Mouse (Mus musculus) layer of hippocampus, adult 11-12 months (tissue): Measurements from ENCODE around the gene Ect2.
A peak's percentile ranks its signal among the peaks of the same experiment; 100 is the strongest.

Experiments used
- DNase-seq: peaks from one replicate; pipeline ENCODE4 v3.0.0; 2022; ENCODE audit warnings: low spot score

Ect2 gene

DNA sequence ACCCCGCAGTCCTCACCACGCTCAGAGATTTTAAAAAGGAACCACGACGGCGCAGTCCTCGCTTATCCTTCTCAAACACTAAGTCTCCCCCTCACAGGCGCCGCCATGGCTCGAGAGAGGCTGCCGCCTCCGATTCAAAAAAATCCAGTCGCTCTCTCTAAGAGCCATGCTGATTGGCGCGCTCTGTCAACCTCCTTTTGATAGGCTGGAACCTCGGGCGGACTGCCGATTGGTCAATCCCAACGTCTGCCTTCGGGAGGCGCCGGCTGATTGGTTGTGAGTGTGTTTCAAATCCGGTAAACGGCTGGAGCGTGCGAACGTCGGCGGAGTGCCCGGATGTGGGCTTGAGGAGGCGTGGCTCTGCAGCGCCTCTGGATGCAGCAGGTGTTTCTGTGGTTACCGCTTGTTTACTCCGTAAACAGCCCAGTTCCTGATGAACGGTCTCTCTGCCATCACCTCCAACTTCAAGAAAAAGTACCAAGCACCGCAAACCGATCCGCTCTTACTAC is at the start of gene Ect2:
Ect2 (minus strand) TSS at position 178 of the 509 bp plus-strand sequence.
- peak; percentile 99 for DNase-seq

DNA sequence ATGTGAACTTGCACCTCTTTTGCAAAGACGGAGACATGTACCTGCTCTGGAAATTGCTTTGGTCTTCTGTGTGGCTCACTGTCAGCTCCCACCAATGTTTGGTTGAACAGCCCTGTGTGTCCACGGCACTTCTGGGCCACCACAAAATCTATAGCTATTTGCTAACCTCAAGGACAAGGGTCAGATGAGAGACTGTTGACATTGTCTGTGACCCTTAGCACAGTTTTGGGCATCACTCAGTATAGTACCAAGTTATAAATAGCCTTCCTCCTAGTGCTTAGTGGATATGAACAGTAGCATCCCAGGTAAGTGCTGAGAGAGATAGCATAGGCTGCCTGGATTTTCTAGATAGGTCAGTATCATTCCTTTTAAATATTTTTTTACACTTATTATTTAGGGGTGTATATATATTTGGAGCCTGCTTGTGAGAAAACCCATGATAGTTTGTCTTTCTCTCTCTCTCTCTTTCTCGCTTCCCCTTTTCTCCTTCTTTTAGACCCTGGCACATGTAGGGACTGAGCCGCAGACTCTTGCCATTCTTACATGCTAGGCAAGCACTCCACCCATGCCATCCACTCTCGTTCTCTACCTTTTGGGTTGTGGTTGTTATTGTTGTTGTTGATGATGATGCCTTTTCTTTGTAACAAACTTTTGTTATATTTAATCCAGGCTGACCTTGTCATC is 48.2 kb upstream of the Ect2 start:
- no peak for DNase-seq

DNA sequence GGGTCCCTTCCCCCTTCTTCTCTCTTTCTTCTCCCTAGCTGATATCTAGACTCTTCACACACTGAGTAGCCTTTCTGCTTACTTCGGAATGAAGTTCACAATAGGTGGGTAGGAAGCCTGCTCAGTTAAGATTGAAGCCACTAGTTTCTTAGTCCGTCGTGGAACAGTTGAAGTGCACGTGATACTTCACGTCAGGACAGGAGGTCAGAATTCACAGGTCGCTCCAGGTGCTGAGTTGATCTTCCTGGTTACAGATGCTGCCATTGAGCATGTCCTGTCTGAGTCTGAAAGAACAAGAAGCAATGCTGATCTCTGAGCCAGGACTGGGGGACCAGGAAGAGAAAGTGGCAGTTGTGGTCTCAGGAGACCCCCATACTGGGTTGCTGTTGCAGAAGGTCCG is 45.4 kb upstream of the Ect2 start:
- DNase-seq: no peak

DNA sequence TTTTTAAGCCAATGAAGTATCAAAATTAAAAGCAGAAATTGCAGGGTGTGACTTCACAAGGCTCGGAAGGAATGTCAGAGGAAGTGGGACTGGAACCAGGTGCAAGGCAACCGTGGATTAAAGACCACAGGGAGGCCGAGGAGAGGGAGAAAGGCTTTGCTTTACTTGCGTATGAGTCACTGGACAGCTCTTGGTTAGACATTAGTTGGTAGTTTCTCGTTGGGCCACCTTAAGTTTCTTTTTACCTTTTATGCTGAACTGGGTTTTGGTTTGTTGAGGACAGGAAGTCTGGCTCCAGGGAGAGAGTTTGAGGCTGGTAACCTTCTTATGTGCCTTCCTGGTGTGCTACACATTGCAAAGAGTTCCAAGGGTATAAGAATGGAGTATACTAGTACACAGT is 44.1 kb upstream of the Ect2 start:
- DNase-seq: no peak

DNA sequence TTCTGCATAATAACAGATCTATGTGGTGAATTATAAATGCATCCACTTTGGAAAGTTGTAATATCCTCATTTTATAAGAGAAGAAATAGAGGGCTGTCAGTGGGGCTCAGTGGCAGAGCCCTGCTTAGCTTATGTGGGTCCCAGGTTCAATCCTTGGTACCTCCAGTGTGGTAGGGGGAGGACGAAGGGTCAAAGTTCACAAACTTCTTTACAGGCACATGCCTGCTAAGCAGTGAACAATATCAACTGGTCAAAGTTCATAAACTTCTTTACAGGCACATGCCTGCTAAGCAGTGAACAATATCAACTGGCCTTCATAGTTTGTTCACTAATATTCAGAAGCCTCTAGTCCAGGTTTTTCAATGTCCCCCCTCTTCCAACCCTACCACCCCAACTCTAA is 42.9 kb upstream of the Ect2 start:
- no peak for DNase-seq

DNA sequence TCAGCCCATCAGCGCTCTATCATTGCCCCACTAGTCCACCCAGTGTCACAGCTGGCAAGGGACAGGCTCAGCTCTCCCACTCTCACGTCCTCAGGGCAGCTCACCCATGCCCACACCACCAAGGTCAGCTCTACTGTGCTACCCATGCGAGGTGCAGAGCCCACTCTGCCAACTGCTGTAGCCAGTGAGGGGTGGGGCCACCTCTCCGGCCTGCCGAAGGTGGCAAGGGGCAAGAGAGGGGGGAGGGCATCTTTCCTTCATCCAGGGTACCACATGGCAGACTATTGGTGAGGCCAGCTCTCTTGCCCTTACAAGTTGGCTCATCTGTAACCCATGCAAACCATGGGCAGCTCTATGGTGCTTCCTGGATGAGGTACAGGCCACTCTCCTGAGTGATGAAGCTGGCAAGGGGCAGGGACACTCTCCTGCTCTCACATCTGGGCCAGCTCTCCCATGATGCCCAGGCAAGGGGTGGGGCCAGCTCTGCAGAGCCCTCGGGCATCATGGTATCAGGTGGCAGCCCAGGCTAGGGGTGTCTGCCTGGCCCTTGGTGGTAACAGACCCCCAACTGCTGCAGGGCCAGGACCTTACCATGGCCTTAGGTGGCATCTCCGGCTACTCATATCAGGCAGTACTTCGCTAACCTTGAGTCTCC is 42.0 kb upstream of the Ect2 start:
- no peak for DNase-seq

DNA sequence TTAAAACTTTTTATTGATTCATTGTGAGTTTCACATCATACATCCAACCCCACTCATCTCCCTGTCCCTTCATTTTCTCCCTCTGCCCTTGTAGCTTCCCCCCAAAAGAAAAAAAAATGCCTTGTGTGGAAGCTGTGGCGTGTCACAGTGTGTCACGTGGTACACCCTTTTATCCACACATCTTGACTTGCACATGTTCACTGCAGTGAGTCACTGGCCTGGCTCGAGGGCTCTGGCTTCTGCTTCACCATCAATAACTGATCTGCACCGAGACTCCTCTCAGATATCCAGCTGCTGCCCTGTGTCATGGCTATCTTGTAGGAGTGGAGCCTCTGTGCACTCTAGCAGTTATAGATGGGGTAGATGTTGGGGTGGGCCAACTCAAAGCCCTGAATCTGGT is 41.5 kb upstream of the Ect2 start:
- DNase-seq: no peak

DNA sequence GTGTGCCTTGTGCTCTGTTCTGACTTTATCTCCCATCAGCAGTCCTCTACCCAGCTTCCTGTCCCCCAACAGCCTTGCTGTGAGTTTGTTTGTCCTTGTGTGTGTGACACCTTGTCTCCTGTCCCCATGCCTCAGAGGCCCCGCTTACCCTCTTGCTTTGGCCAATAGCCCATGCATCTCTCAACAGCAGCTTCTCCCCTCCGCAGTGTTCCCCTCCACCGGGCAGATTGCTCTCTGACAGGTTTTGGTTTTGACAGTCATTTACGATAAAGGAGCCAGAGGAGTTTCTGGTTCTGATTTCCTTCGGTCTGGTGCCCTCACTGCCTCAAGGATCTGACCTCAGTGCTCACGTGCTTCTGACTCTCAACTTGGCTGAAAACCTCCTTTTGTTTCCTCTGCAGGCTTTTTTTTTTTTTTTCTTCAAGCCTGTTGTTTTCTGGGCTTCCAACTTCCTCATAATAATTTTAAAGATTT is 40.2 kb upstream of the Ect2 start:
- DNase-seq: no peak

DNA sequence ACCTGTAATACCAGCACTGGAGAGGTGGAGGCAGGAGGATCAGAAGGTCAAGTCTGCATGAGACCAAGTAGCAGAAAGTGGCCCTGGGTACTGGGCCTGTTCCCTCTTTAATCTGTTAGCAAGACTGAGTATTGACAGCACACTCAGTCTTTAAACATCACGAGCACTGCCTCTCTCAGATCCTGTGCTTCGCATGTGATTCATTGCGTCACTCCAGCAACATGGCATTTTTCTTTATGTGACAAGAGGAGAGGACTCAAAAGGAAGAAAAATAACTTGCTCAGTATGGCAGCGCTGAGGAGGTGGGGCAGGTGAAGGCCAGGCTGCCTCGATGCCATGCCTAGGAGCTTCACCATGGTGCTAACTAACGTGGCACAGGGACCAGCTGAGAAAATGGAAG is 38.2 kb upstream of the Ect2 start:
- DNase-seq: no peak

DNA sequence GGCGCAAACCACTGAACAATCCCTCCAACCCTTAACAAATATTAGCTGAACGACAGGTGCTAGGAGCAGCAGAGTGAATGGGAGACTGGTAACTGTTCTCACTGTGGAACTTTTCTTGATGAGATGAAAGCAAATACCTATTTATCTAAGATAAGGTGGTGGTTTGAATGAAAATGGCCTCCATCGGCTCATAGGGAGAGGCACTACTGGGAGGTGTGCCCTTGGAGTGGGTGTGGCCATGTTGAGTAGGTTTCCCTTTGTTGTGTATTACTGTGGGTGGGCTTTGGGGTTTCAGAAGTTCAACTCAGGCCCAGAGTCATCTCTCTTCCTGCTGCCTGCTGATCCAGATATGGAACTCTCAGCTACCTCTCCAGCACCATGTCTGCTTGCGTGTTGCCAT is 37.2 kb upstream of the Ect2 start:
- no peak for DNase-seq

DNA sequence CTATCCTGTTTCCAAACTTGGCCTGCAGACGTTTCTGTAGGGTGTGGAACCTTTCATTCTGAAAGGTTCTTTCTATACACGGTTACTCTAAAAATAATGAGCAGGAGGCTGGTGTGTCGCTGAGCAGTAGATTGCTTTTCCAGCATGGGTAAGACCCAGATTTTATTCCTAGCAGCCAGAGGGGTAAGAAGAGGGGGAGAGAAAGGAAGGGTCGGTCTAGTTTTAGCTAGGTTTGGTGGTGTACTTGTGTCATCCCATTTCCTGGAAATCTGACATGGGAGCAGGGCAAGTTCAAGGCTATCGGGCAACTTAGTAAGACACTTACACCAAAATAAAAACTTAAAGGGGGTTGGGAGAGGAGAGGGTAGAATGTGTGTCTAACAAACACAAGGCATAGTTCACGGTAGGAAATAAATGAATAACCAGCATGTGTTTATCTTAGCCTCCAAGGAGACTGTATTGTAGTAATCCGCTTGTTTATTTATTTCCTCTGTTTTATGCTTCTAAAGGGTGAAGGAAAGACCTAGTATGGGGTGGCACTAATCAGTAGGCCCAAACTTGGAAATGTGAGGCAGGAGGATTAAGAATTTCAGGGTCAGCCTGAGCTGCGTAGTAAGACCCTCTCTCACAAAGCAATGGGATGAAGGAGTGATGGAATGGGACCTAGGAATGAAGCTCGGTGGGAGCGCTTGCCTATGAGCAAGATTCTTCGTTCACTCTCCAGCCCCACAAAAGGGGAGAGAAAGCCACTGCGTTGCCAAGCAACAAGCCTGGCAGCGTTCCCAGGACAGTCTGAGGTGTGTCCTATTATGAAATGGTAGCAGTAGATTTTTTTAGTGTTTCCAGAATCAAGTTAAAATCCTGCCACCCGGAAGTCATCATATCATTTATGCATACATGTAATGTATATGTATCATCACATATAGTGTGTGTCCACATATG is 35.9 kb upstream of the Ect2 start:
- peak; percentile 85 for DNase-seq

DNA sequence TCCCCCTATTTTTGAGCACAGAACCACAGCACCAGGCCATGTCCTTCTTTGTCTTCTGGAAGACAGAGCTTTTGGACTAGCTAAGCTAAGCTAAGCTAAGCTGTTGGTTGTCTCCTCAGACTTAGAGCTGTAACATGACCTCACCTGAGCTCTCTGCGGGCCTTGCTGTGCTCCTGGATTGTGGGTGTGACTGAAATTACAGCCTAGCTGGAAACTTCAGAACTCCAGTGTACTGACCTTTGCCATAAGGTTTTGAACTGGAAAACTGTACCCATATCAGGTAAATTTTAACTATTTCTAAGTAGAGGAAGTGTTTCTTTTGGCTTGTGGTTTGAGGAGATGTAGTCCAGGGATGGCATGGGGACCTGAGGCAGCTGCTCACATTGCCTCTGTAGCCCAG is 34.7 kb upstream of the Ect2 start:
- DNase-seq: no peak

DNA sequence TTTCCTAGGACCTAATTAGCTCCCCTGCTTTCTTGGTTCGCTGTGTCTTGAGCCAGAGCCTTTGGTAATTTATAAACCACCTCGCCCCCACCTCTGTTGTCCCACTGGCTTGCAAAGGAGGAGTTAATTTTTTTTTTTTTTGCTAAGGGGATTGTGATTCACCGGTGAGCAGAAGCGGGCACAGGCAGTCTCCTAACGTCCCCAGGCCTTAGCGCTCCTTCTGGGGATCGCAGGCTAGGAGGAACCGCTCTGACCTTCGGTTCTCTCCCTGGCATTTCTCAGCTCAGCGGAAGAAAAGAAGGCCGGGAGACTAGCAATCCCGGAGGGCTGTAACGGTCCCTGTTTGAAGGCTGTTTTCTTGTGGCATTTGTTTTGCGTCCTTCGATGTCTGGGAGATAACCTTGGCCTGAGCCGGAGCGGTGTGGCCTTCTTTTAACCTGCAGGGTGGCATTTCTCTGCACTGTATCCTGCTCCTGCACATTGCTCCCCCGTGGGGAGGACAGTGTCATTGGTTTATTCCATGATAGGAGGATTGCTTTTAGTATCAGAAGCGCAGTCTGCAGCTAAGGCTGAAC is 30.0 kb upstream of the Ect2 start:
- peak; percentile 46 for DNase-seq

DNA sequence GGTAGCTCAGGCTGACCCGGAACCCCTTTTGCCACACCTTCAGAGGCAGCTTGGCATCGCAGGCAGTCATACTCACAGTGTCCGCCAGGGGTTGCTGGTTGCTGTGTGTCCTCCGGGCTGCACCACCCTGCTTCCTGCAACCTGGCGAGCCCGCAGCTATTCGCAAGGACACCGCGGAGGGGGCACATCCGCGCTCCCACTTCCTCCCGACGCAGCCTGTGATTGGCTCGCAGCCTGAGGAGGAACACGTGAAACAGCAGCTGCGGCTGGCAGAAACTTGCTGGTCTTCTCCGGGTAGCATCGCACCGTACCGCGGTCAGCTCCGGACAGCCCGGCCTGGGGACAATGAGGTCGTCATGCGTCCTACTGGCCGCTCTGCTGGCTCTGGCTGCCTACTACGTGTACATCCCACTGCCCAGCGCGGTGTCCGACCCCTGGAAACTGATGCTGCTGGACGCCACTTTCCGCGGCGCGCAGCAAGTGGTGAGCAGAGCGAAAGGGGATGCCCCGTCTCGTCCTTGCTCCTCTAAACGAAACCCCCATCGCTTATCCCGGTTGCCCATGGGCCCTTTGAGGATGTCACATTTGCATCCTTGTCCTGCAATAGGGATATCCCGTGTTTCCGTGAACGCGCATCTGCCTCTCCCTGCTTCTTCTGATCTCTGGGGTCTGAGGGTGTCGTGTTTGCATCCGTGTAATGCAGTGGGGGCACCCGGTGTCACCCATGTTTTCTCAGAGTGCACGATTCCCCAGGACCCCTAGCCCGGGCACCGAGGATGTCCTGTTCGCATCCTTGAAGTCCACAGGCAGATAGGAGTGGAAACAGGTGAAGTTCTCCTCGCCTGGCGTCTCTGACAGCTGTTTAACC is 29.3 kb upstream of the Ect2 start, which contains the start of gene Nceh1:
Nceh1 (plus strand) TSS at position 233 of the 868 bp plus-strand sequence.
- peak; percentile 98 for DNase-seq

DNA sequence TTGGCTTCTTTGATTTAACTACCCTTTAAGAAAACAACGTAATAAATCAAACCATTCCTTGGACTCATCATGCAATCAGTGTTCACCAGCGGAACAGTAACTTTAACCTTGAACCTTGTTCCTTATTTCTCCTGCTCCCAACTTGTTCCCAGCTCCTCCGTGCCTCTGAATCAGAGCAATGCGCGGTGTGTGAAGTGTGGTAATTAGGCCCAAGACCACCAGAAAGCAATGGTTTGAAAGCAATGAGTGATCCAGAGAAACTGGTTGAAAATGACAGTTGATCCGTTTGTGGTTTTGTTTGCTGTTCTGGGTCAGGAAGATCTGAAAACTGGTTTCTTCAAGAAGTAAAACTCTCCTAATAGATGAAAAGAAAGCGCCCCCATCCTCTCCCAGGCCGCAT is 26.0 kb upstream of the Ect2 start:
- no peak for DNase-seq

DNA sequence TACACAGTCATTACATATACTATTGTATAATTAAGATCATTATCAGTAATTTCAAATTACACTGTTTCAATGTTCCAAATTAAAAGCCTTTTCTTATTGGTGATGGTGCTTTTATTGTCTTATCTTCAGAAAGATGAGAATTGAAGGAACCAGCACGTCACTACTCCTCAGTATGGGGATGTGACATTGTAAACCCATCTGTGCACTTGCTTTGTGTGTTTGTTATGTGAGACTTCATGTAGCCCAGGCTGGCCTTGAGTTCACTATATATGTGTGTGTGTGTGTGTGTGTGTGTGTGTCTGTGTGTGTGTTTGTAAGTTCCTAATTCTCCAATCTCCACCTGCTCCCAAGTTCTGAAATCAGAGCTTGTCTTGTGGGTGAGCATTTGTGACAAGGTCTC is 16.6 kb upstream of the Ect2 start:
- no peak for DNase-seq

DNA sequence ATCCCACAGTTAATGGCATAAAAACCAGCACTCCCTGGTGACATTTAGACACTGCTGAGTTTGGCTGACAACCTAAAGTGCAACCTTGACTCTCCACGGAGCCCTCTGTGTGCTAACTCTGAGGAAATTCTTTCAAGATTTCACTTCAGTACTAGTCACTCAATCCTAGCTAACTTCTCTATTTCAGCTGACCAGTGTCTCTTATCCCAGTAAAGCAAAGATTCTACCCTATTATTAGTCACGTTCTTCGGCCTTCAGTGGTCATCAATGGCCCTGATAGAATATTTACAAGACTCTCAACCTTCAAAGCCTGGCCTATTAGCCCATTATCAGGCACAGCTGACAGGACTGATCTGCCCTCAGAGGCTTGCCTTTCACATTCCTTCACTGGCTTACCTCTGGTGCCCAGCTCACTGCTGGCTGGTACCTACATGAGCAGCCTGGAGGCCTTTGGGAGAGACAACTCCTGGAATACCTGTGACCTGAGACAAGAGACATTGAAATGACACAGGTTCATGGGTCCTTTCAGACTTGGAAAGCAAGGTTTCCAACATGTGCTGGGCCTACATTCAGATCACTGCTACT is 11.9 kb upstream of the Ect2 start:
- no peak for DNase-seq

DNA sequence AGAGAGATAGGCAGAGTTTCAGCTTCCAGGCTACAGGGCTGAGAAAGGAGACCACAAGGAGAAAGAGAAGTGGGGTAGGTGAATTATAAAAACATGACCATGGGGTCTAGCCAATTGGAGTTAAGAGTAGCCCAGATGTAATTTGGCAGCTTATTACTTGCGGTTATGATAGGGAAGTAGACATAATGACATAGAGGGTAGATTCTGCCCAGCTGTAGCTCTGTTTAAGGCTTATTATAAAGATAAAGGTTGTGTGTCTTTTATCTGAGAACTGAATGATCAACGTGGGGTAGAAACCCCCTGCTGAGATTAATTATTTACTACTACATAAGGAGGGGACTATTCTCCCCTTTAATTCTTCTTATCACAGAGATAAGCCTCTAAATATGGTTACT is 8.7 kb upstream of the Ect2 start:
- no peak for DNase-seq

DNA sequence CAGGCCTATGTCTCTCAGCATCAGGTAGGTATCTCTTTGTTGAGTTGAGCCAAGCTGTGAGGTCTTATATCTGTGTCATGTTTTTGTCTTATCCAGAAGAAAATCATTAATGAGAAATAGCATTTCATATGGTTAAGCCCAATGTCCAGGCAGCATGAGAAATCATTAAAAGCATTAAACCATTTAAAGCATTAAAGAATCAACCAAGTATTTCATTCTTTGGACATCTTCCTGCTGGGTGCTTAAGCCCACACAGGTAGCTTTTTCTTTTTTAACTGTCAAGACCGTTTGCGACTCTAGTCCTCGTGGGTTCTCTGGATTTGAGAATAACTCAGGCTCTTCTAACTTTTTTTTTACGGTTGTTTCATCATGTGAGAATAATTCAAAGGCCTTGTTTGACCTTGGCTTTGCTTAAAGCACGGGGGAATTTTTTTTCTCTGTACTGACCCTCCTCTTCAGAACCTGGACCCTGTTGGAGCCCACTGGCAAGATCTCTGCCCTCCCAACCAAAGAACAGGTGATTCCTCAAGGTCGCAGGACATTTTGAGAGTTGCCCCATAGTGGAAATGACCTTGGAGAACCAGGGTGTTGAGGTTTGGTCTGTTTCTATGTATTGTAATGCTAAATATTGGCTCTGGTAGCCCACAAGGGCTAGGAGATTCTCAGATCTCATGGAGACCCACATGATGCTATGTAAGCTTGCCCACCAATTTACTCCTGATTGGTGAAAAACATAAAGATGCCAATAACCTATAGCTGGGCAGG is 8.1 kb upstream of the Ect2 start:
- no peak for DNase-seq

DNA sequence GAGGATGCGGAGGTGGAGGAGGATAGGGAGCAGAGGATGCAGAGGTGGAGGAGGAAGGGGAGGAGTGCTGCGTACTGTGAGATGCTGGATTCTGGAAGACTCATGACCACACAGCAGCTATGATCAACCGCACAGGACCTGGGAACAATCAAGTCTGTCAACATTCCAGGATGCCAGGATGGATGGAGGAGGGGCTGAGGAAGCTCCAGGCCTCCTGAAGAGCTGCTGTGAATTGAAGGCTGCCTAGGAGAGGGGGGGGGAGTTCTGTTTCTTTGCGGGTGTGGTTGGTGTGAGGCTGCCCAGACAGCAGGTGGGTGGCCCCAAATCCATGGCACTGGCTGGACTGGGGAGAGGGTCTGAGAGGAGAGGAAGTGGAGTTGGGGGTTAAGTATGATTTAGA is 5.2 kb upstream of the Ect2 start:
- DNase-seq: no peak
